Mouse (Mus musculus) lung, embryonic 14.5 days (tissue): ENCODE results near the gene Slc5a2. TPM values are rescaled to one million over a fixed set of nuclear protein-coding genes. Genes with fewer than 3 reads are reported as not detected.
A peak's percentile ranks its signal among the peaks of the same experiment; 100 is the strongest.

Source experiments
- ATAC-seq: fragments of 200-750 bp; cut with Nextera tagmentation; 2 replicates; pipeline ENCODE4 v1.8.0; 2017; ENCODE audit warnings: mild to moderate bottlenecking, moderate TSS enrichment, moderate library complexity; ENCODE audit not compliant: insufficient read depth
- DNase-seq: peaks from one replicate; pipeline ENCODE4 v3.0.0-alpha.2; 2015
- H3K27ac ChIP-seq: fragments of 300-500 bp; sonication (generic); 2 replicates; pipeline ENCODE4 v1.5.1; 2014; ENCODE audit warnings: low read depth, mild to moderate bottlenecking, moderate library complexity
- H3K27me3 ChIP-seq: fragments of 300-500 bp; sonication (generic); 2 replicates; pipeline ENCODE4 v1.6.1; 2014; ENCODE audit warnings: low read length, control low read depth; ENCODE audit not compliant: insufficient read depth
- H3K36me3 ChIP-seq: fragments of 300-500 bp; sonication (generic); 2 replicates; pipeline ENCODE4 v1.6.1; 2014; ENCODE audit warnings: control low read depth; ENCODE audit not compliant: insufficient read depth
- H3K4me1 ChIP-seq: fragments of 300-500 bp; sonication (generic); 2 replicates; pipeline ENCODE4 v1.6.1; 2014; ENCODE audit warnings: antibody characterized with exemption, control low read depth; ENCODE audit not compliant: insufficient read depth
- H3K4me2 ChIP-seq: fragments of 300-500 bp; sonication (generic); 2 replicates; pipeline ENCODE4 v1.6.1; 2014; ENCODE audit warnings: mild to moderate bottlenecking
- H3K4me3 ChIP-seq: fragments of 300-500 bp; sonication (generic); 2 replicates; pipeline ENCODE4 v1.5.1; 2014; ENCODE audit warnings: low read depth, low read length
- H3K9ac ChIP-seq: fragments of 300-500 bp; sonication (generic); 2 replicates; pipeline ENCODE4 v1.6.1; 2014
- H3K9me3 ChIP-seq: fragments of 300-500 bp; sonication (generic); 2 replicates; pipeline ENCODE4 v1.6.1; 2016; ENCODE audit warnings: low read depth, low read length, control low read depth
- CTCF ChIP-seq: IDR thresholded peaks from 2 replicates; pipeline ENCODE4 v1.5.1; 2016; ENCODE audit warnings: antibody characterized with exemption, low read depth
- WGBS: fragments of 180-500 bp; shearing (Covaris S2); extraction: QIAGEN DNeasy Blood & Tissue Kit; methylation state at CpG from one replicate; pipeline ENCODE4 v1.1.7; 2014; 5-methylcytosine and 5-hydroxymethylcytosine counted together
- polyA plus RNA-seq: library from polyadenylated mRNA; unstranded; fragments of >200 nt; fragmentation: Nextera tagmentation; extraction: Ambion mirVana; gene quantifications from 2 replicates; pipeline ENCODE4 v1.2.1, GENCODE M21; 2014

Gene Slc5a2
- polyA plus RNA-seq, 1 experiment from 2014 or later = 0.37 TPM

DNA sequence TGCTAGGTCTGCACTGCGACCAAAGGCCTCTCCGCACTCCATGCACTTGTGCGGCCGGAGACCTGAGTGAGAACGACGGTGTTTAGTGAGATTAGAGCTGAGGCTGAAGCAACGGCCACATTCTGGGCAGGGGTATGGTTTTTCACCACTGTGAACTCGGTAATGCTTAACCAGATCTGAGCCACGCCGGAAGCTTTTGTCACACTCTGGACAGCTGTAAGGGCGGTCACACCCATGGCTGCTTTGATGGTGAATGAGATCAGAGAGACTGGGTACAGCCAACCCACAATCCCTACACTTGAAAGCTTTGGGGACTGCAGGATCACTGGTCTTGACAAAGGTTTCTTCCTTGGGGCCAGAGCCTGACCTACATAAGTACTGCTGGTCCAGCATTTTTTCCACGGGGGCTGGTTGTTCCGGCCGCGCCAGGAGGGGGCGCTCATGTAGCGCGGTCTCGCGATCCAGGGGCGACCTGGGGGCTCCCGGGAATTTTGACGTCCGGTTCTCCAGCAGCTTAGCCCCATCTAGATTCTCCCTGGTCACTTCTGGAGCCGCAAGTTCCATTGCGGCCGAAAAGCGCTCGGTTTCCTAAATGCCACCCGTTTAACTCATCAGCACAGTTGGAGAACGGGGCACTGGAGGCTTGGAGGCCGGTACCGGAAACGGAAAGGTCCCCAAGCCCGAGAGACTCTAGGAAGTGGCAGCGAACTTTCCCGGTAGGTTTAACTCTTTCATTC, 28.4 kb upstream of the Slc5a2 start, which contains the start of gene Armc5:
Armc5 (plus strand) TSS at position 487 of the 737 bp plus-strand sequence.
- Histone ChIP-seq H3K27ac (peak within 1 kb of the TSS; percentile 98), H3K9me3 (no peaks in the 10 kb centered on the region), H3K36me3 (peaks cover 27% of the 10 kb centered on the region), H3K4me2 (peak within 1 kb of the TSS; percentile 84), H3K4me3 (peak within 1 kb of the TSS; percentile 73), H3K9ac (peak within 1 kb of the TSS; percentile 75), H3K4me1 (peaks cover 8% of the 10 kb centered on the region), H3K27me3 (no peaks in the 10 kb centered on the region)
- ATAC-seq (peak; percentile 39), DNase-seq (peak; percentile 93)
- WGBS = 24% methylated on average over 37 of the region's 37 CpGs
- TF ChIP-seq CTCF = peak; percentile 84

DNA sequence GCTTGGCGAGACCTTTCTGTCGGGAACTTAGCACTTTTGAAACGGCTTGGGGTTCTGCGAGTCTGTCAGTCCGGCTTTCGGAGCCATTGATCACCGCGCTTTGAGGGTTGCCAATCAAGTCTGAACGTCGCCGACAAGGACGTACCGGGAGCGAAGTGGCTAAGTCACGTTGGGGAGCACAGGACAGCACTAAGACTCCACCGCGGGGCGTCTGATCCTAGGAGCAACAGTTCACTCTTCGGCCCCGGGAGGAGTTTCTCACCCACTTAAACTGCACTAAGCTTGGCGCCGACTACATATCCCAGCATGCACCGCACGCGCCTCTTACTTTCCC, 27.9 kb upstream of the Slc5a2 start:
- no peak for TF ChIP-seq CTCF
- no peaks in the 10 kb centered on the region for H3K27me3 ChIP-seq
- no peaks in the 10 kb centered on the region for H3K9me3 ChIP-seq
- peak overlapping the region; percentile 75 for H3K9ac ChIP-seq
- H3K4me1 ChIP-seq = peaks cover 8% of the 10 kb centered on the region
- peak overlapping the region; percentile 73 for H3K4me3 ChIP-seq
- WGBS = under 1% methylated on average over 25 of the region's 25 CpGs
- peak overlapping the region; percentile 98 for H3K27ac ChIP-seq
- peak overlapping the region; percentile 84 for H3K4me2 ChIP-seq
- H3K36me3 ChIP-seq = peaks cover 32% of the 10 kb centered on the region
- DNase-seq (no peak), ATAC-seq (no peak; the same call in 1 of the 2 replicates)

DNA sequence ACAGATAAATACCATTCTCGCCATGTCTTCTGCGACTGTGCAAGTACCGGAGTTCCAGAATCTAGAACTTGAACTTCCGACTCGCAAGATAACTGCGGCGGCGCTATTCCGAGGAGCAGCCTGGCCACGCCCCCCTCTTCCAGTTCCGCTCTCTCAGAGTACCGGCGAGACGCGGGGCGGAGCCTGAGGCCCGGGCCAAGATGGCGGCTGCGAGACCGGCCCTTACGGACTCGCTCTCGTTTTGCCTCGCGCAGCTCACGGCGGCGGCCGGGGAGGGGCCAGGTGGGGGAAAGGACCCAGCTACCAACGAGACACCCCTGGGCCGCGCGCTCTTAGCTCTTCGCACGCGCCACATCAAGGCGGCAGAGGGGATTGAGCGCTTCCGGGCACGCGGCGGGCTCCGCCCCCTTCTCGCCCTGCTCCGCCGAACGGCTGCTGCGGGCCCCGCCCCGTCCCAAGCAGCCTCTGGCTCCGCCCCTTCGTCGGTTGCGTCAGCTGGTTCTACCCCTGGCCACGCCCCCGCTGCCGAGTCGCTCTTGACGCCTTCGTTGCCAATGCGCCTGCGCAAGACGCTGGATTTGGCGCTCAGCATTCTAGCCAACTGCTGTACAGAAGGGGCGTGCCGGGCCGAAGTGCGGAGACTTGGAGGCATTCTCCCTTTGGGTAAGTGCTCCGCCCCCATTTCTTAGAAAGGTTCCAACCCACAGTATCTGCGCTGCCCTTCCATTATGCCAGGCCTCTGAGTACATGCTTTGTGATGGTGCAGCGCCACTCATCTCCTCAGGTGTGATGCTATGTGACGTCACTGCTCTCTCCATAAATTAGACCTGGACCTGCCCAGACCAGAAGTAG, 27.3 kb upstream of the Slc5a2 start, which contains the start of gene 9130023H24Rik:
9130023H24Rik (minus strand) TSS at position 105 of the 852 bp plus-strand sequence.
- Histone ChIP-seq H3K4me3 (peak within 1 kb of the TSS; percentile 73), H3K9ac (peak within 1 kb of the TSS; percentile 75), H3K36me3 (peaks cover 38% of the 10 kb centered on the region), H3K9me3 (no peaks in the 10 kb centered on the region), H3K4me2 (peak within 1 kb of the TSS; percentile 84), H3K4me1 (peaks cover 8% of the 10 kb centered on the region), H3K27me3 (no peaks in the 10 kb centered on the region), H3K27ac (peak within 1 kb of the TSS; percentile 98)
- TF ChIP-seq CTCF = peak; percentile 49
- WGBS = under 1% methylated on average over 72 of the region's 72 CpGs
- peak; percentile 100 for DNase-seq
- peak; percentile 92 for ATAC-seq

DNA sequence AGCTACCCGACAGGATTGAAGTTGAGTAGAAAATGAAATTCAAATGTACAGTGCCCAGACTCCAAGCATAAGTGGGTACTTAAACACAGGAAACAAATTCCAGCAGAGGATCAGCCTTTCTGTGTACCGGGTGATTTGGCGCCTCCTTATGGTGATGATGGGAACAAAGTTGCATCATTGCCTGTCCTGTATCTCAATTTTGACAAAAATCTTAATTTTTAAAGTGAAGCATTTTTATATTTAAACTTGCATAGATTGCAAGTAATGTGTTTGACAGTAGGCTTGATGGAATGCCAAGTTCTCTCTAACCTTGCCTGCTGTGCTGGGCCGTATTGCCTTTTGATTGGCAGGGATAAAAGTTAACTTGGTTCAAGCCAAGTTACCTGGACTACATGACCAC, 26.5 kb upstream of the Slc5a2 start:
- peak; percentile 20; the same call in 1 of the 2 replicates for ATAC-seq
- Histone ChIP-seq H3K4me2 (peak overlapping the region; percentile 84), H3K27ac (peak overlapping the region; percentile 98), H3K9me3 (no peaks in the 10 kb centered on the region), H3K27me3 (no peaks in the 10 kb centered on the region), H3K4me1 (peaks cover 8% of the 10 kb centered on the region), H3K4me3 (peak overlapping the region; percentile 73), H3K9ac (peak overlapping the region; percentile 52), H3K36me3 (peaks cover 42% of the 10 kb centered on the region)
- 17% methylated on average over 4 of the region's 4 CpGs for WGBS
- TF ChIP-seq CTCF = peak; percentile 72
- DNase-seq = peak; percentile 85

DNA sequence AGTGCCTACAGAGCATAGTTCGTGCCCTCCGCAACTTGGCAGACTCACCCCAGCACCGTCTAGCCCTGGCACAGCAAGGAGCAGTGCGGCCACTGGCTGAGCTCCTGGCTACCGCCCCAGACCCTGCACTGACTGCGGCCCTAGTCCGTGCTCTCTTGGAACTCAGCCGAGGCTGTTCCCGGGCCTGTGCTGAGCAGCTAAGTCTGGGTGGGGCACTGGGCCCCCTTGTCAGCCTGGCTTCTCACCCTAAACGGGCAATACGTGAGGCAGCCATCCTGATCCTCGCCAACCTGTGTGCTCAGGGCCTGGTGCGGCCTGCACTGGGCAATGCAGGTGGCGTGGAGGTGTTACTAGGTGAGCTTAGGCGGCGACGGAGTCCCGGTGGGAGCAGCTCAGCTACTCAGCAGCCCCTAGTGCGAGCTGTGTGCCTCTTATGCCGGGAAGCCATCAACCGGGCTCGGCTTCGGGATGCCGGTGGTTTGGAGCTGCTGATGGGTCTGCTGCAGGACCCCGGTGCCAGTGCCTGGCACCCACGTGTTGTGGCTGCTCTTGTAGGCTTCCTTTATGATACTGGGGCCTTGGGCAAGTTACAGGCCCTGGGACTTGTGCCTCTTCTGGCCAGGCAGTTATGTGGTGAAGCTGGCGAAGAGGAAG, 25.2 kb upstream of the Slc5a2 start:
- Histone ChIP-seq H3K9ac (no peak overlapping the region; the same call in 1 of the 2 replicates), H3K36me3 (peaks cover 54% of the 10 kb centered on the region), H3K9me3 (no peaks in the 10 kb centered on the region), H3K27me3 (no peaks in the 10 kb centered on the region), H3K27ac (no peak overlapping the region), H3K4me1 (peaks cover 8% of the 10 kb centered on the region), H3K4me3 (no peak overlapping the region), H3K4me2 (no peak overlapping the region)
- DNase-seq = no peak
- no peak for ATAC-seq
- no peak for TF ChIP-seq CTCF
- whole genome bisulfite sequencing = 94% methylated on average over 27 of the region's 27 CpGs

DNA sequence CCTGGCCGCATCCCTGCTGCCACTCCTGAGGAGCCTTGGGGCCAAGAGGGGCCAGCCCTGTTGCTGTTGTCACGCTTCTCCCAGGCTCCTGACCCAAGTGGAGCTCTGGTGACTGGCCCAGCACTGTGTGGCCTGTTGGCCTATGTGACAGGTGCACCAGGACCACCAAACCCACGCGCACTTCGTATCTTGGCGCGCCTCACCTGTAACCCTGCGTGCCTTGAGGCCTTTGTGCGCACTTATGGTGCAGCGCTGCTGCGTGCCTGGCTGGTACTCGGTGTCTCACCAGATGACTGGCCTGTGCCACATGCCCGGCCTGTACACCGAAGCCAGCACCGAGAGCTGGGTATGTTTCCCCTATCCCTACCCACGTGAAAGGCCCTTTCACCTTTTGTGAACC, 23.1 kb upstream of the Slc5a2 start:
- Histone ChIP-seq H3K36me3 (peaks cover 54% of the 10 kb centered on the region), H3K4me3 (no peak overlapping the region), H3K4me2 (no peak overlapping the region), H3K27ac (no peak overlapping the region), H3K4me1 (peaks cover 15% of the 10 kb centered on the region), H3K9ac (no peak overlapping the region), H3K27me3 (no peaks in the 10 kb centered on the region), H3K9me3 (no peaks in the 10 kb centered on the region)
- 93% methylated on average over 16 of the region's 16 CpGs for WGBS
- DNase-seq (no peak), ATAC-seq (no peak)
- no peak for TF ChIP-seq CTCF
